Mouse (Mus musculus): ENCODE data around the gene Atg2b. TPM values are rescaled to one million over a fixed set of nuclear protein-coding genes. Genes with fewer than 3 reads are reported as not detected.

Atg2b gene
- total and polyA plus RNA-seq, 2 experiments from 2014 or later = 8.3 to 41.2 TPM

- TF ChIP-seq CTCF (IDR thresholded peaks at IDR 0.05; ENCODE audit: low read depth) = 0 out of 2 replicates have a peak, but pooled peaks have one; percentile 2
These were observed 794 bp downstream of the Atg2b start, which contains the start of gene Gskip for GRCm38 (mm10) chr12:105683933-105684901. Gene Gskip (plus strand): TSS chr12:105684829.

GRCm38 (mm10) chr12:105678762-105679161 lies 6.2 kb downstream of the Atg2b start:
- peaks cover 8% of the 10 kb centered on the region for H3K36me3 ChIP-seq (ENCODE audit: insufficient read depth)
- no peak overlapping the region for H3K9ac ChIP-seq
- ATAC-seq (no peak), DNase-seq (no peak)
- 92% methylated on average over 3 of the region's 3 CpGs for WGBS
- H3K9me3 ChIP-seq (ENCODE audit: low read length) = no peaks in the 10 kb centered on the region
- no peak for TF ChIP-seq CTCF (IDR thresholded peaks at IDR 0.05; ENCODE audit: low read depth)
- H3K4me2 ChIP-seq (ENCODE audit: low read depth) = no peak overlapping the region
- no peak overlapping the region for H3K4me3 ChIP-seq (ENCODE audit: low read depth, low read length)
- H3K27me3 ChIP-seq (ENCODE audit: insufficient read depth, low read length) = no peaks in the 10 kb centered on the region
- H3K4me1 ChIP-seq (ENCODE audit: insufficient read depth) = peaks cover 10% of the 10 kb centered on the region
- no peak overlapping the region for H3K27ac ChIP-seq (ENCODE audit: low read depth, low read length)

More at GRCm38 (mm10) chr12:105683933-105684901, 794 bp downstream of the Atg2b start, which contains the start of gene Gskip:
- peak; percentile 50 for DNase-seq
- no peaks in the 10 kb centered on the region for H3K27me3 ChIP-seq (ENCODE audit: insufficient read depth, low read length)
- no peaks in the 10 kb centered on the region for H3K9me3 ChIP-seq (ENCODE audit: low read length)
- H3K36me3 ChIP-seq (ENCODE audit: insufficient read depth) = no peaks in the 10 kb centered on the region
- H3K9ac ChIP-seq = peak within 1 kb of the TSS; percentile 70
- peaks cover 12% of the 10 kb centered on the region for H3K4me1 ChIP-seq (ENCODE audit: insufficient read depth)
- H3K27ac ChIP-seq (ENCODE audit: low read depth, low read length) = peak within 1 kb of the TSS; percentile 87
- peak within 1 kb of the TSS; percentile 75 for H3K4me2 ChIP-seq (ENCODE audit: low read depth)
- ATAC-seq = peak; percentile 30
- peak within 1 kb of the TSS; percentile 97 for H3K4me3 ChIP-seq (ENCODE audit: low read depth, low read length)
- under 1% methylated on average over 41 of the region's 41 CpGs for WGBS

DNA sequence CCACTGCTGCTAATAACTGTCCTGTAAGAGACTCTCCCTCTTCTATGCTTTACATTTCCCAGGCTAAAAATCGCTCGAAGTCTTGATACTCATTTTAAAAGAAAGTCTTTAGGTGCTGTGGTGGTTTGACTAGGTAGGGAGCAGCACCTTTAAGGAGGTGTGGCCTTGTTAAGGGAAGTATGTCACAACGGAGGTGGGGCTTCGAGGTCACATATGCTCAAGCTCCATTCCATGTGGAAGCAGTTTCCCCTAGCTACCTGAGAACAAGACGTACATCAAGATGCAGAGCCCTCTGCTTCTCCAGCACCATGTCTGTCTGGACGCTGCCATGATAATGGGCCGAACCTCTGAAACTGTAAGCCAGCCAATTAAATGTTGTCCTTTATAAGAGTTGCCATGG lies 6.8 kb downstream of the Atg2b start:
- Histone ChIP-seq H3K4me2 (ENCODE audit: low read depth) (no peak overlapping the region), H3K36me3 (ENCODE audit: insufficient read depth) (peaks cover 14% of the 10 kb centered on the region), H3K4me1 (ENCODE audit: insufficient read depth) (peaks cover 5% of the 10 kb centered on the region), H3K9me3 (ENCODE audit: low read length) (no peaks in the 10 kb centered on the region), H3K27ac (ENCODE audit: low read depth, low read length) (no peak overlapping the region), H3K4me3 (ENCODE audit: low read depth, low read length) (no peak overlapping the region), H3K9ac (no peak overlapping the region), H3K27me3 (ENCODE audit: insufficient read depth, low read length) (no peaks in the 10 kb centered on the region)
- DNase-seq = no peak
- 94% methylated on average over 7 of the region's 7 CpGs for WGBS
- no peak for ATAC-seq
- TF ChIP-seq CTCF (IDR thresholded peaks at IDR 0.05; ENCODE audit: low read depth) = no peak

GRCm38 (mm10) chr12:105676274-105676673 lies 8.7 kb downstream of the Atg2b start:
- no peak for TF ChIP-seq CTCF (IDR thresholded peaks at IDR 0.05; ENCODE audit: low read depth)
- Histone ChIP-seq H3K4me3 (ENCODE audit: low read depth, low read length) (no peak overlapping the region), H3K9ac (no peak overlapping the region), H3K4me1 (ENCODE audit: insufficient read depth) (no peaks in the 10 kb centered on the region), H3K9me3 (ENCODE audit: low read length) (no peaks in the 10 kb centered on the region), H3K4me2 (ENCODE audit: low read depth) (no peak overlapping the region), H3K36me3 (ENCODE audit: insufficient read depth) (peaks cover 21% of the 10 kb centered on the region), H3K27me3 (ENCODE audit: insufficient read depth, low read length) (no peaks in the 10 kb centered on the region), H3K27ac (ENCODE audit: low read depth, low read length) (no peak overlapping the region)
- DNase-seq = no peak
- WGBS = 93% methylated on average over 8 of the region's 8 CpGs
- no peak for ATAC-seq

DNA sequence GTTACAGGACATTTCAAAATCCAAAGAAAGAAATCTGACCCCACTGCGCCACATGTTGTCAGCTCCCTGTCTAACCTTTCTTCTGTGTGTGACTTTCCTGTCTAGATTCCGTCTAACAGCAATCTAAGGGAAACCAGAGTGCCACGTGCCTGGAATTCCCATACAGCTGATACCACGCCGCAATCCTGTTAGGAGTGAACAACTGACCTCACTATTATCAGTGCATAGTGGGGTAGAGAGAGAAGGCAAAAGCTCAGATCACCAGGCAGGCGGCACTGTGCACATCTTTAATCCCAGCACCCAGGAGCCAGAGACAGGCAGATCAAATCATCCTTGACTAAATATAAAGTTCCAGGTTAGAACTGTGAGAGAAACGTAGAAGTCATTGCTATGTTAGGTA lies 29.2 kb downstream of the Atg2b start:
- Histone ChIP-seq H3K27me3 (ENCODE audit: insufficient read depth, low read length) (no peaks in the 10 kb centered on the region), H3K36me3 (ENCODE audit: insufficient read depth) (peaks cover 85% of the 10 kb centered on the region), H3K9ac (no peak overlapping the region), H3K4me3 (ENCODE audit: low read depth, low read length) (no peak overlapping the region), H3K27ac (ENCODE audit: low read depth, low read length) (no peak overlapping the region), H3K4me2 (ENCODE audit: low read depth) (no peak overlapping the region), H3K9me3 (ENCODE audit: low read length) (no peaks in the 10 kb centered on the region), H3K4me1 (ENCODE audit: insufficient read depth) (no peaks in the 10 kb centered on the region)
- no peak for DNase-seq
- no peak for ATAC-seq
- TF ChIP-seq CTCF (IDR thresholded peaks at IDR 0.05; ENCODE audit: low read depth) = no peak
- WGBS = 94% methylated on average over 7 of the region's 7 CpGs

DNA sequence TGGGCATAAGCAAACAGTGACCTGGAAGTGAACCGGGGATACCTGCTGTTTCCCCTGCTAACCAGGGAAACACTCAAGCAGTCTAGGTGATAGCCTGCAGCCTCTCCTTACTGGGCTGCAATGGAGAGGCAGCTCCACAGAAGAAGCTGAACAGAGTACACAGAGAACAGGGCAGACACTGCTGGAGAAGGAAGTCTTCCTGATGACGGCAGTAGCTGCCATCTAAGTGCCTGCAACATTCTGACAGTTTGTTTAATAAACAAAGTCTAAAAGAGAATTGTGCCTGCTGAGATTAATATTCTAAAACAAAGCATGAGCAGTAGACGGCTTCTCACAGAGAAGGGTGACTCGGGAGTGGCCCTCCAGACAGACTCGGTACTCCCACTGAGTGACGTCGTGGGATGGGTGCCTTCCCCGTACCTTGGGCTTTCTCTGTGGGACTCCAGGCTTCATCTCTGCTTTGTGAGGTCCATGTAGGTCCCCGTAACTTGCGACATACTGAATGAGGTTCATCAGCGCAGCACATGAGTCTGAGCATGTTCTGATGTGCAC lies 42.2 kb downstream of the Atg2b start:
- TF ChIP-seq CTCF (IDR thresholded peaks at IDR 0.05; ENCODE audit: low read depth) = no peak
- WGBS = 88% methylated on average over 11 of the region's 11 CpGs
- no peak for ATAC-seq
- no peaks in the 10 kb centered on the region for H3K4me1 ChIP-seq (ENCODE audit: insufficient read depth)
- no peak for DNase-seq
- no peaks in the 10 kb centered on the region for H3K9me3 ChIP-seq (ENCODE audit: low read length)
- no peak overlapping the region for H3K9ac ChIP-seq
- peaks cover 93% of the 10 kb centered on the region for H3K36me3 ChIP-seq (ENCODE audit: insufficient read depth)
- no peak overlapping the region for H3K4me3 ChIP-seq (ENCODE audit: low read depth, low read length)
- H3K27ac ChIP-seq (ENCODE audit: low read depth, low read length) = no peak overlapping the region
- H3K4me2 ChIP-seq (ENCODE audit: low read depth) = no peak overlapping the region
- H3K27me3 ChIP-seq (ENCODE audit: insufficient read depth, low read length) = no peaks in the 10 kb centered on the region

DNA sequence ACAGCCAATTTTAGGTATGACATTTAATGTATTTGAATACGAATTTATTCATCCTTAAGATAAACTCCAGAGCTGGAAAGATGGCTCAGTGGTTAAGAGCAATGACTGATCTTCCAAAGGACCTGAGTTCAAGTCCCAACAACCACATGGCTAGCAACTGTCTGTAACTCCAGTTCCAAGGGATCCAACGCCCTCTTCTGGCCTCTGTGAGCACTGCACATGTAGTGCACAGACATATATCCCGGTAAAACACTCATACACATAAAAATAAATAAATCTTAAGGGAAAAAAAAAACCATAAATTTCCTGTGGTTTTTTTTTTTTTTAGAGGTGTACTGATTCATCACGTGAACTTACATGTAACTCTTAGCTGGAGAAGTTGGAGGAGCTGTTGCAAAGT lies 47.5 kb downstream of the Atg2b start:
- Histone ChIP-seq H3K9ac (no peak overlapping the region), H3K36me3 (ENCODE audit: insufficient read depth) (peaks cover 92% of the 10 kb centered on the region), H3K4me1 (ENCODE audit: insufficient read depth) (no peaks in the 10 kb centered on the region), H3K27me3 (ENCODE audit: insufficient read depth, low read length) (no peaks in the 10 kb centered on the region), H3K4me2 (ENCODE audit: low read depth) (no peak overlapping the region), H3K4me3 (ENCODE audit: low read depth, low read length) (no peak overlapping the region), H3K27ac (ENCODE audit: low read depth, low read length) (no peak overlapping the region), H3K9me3 (ENCODE audit: low read length) (no peaks in the 10 kb centered on the region)
- ATAC-seq (no peak), DNase-seq (no peak)
- WGBS = 76% methylated on average over 4 of the region's 4 CpGs
- TF ChIP-seq CTCF (IDR thresholded peaks at IDR 0.05; ENCODE audit: low read depth) = peak; percentile 34

Measured in forebrain, postnatal 0 days (tissue).